Mouse (Mus musculus): ENCODE measurements around the gene Bckdhb.

DNA sequence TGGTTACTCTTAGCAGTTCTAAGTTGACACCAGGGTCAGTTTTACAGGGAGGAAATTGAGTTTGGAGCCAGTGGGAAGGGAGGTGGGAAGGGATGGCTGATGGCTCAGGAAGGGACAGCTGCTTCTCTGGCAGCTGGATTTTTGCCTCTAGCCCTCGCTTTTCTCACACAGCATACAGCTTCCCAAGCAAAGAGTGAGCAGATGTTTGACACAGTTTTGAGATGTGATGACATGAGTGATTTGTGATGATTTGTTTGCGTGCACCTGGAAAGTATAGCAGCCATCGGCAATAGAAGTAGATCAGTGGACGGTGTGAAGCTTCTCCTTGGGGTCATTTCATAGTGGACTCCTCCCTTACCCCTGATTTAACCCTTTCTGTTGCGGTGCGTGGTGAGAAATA lies 96.2 kb downstream of the Bckdhb start:
- TF ChIP-seq POLR2A (IDR thresholded peaks at IDR 0.05; ENCODE audit: low read depth, low read length), result no peak
- TF ChIP-seq USF1 (IDR thresholded peaks at IDR 0.05; ENCODE audit: low read depth, low read length), result no peak
- TF ChIP-seq CTCF (conservative IDR thresholded peaks at IDR 0.05 in 1 of 2, IDR thresholded peaks at IDR 0.05 in 1 of 2; ENCODE audit: low read depth in 2 of 2, low read length in 2 of 2), result no peak
- TF ChIP-seq GABPA (IDR thresholded peaks at IDR 0.05; ENCODE audit: insufficient replicate concordance, low read depth, low read length), result no peak
- no peak for TF ChIP-seq MAZ (IDR thresholded peaks at IDR 0.05; ENCODE audit: low read depth, low read length)
- no peak for TF ChIP-seq RAD21 (IDR thresholded peaks at IDR 0.05; ENCODE audit: low read depth, low read length)
- TF ChIP-seq ZNF384 (IDR thresholded peaks at IDR 0.05; ENCODE audit: low read depth, low read length), result no peak
- no peak for TF ChIP-seq USF2 (conservative IDR thresholded peaks at IDR 0.05; ENCODE audit: low read depth, low read length)
- no peak for TF ChIP-seq E2F4 (IDR thresholded peaks at IDR 0.05; ENCODE audit: insufficient replicate concordance, low read depth, low read length)
- TF ChIP-seq MAX (IDR thresholded peaks at IDR 0.05; ENCODE audit: low read length), result no peak
- no peak for TF ChIP-seq ZC3H11A (IDR thresholded peaks at IDR 0.05; ENCODE audit: low read depth, low read length)
- no peak for TF ChIP-seq MYC (IDR thresholded peaks at IDR 0.05; ENCODE audit: low read depth, low read length)
